Mouse (Mus musculus) CD8-positive naive resting alpha-beta T cell, adult 2 months (primary cell): ENCODE measurements around the gene Per1.

Experiments
- DNase-seq, 2 experiments: peaks; one replicate each; pipeline ENCODE4 v3.0.0; 2022; ENCODE audit warnings: low read depth in 2 of 2, low spot score in 2 of 2

The Per1 gene

GRCm38 (mm10) chr11:69098039-69098761 is 3.2 kb downstream of the Per1 start:
- peak in 1 of 2 experiments; percentile 46 for DNase-seq

- peak; percentile 88 for DNase-seq
These were observed 3.7 kb downstream of the Per1 start for GRCm38 (mm10) chr11:69098762-69099091.

- DNase-seq, result no peak
These were observed 4.3 kb downstream of the Per1 start for GRCm38 (mm10) chr11:69099177-69099914.

- peak; percentile 88 to 89 for DNase-seq
These were observed 4.9 kb downstream of the Per1 start for GRCm38 (mm10) chr11:69099915-69100345.

- no peak for DNase-seq
These were observed 5.8 kb downstream of the Per1 start for GRCm38 (mm10) chr11:69100639-69101360.

- no peak for DNase-seq
These were observed 6.8 kb downstream of the Per1 start for GRCm38 (mm10) chr11:69101604-69102402.

GRCm38 (mm10) chr11:69102403-69102725 is 7.3 kb downstream of the Per1 start:
- no peak for DNase-seq

GRCm38 (mm10) chr11:69103121-69103520 is 8.1 kb downstream of the Per1 start:
- DNase-seq, result no peak

GRCm38 (mm10) chr11:69103531-69104435 is 8.8 kb downstream of the Per1 start:
- no peak for DNase-seq

- DNase-seq, result no peak
These were observed 9.5 kb downstream of the Per1 start for GRCm38 (mm10) chr11:69104487-69104886.

- no peak for DNase-seq
These were observed 10.2 kb downstream of the Per1 start for GRCm38 (mm10) chr11:69105227-69105626.

- no peak for DNase-seq
These were observed 10.8 kb downstream of the Per1 start for GRCm38 (mm10) chr11:69105796-69106195.

- DNase-seq, result no peak
These were observed 11.3 kb downstream of the Per1 start for GRCm38 (mm10) chr11:69106299-69106698.

- no peak for DNase-seq
These were observed 11.8 kb downstream of the Per1 start for GRCm38 (mm10) chr11:69106842-69107241.

GRCm38 (mm10) chr11:69107676-69108075 is 12.7 kb downstream of the Per1 start:
- DNase-seq, result no peak

- no peak for DNase-seq
These were observed 13.2 kb downstream of the Per1 start for GRCm38 (mm10) chr11:69108223-69108622.

- no peak for DNase-seq
These were observed 14.2 kb downstream of the Per1 start for GRCm38 (mm10) chr11:69109032-69109900.

GRCm38 (mm10) chr11:69110319-69111046 is 15.5 kb downstream of the Per1 start:
- DNase-seq, result peak; percentile 89 to 93
